Mouse (Mus musculus): ENCODE measurements around the gene Dock8. TPM values are rescaled to one million over a fixed set of nuclear protein-coding genes. Genes with fewer than 3 reads are reported as not detected.

The Dock8 gene
- polyA plus RNA-seq, 1 experiment = 0.57 TPM

- no peaks in the 10 kb centered on the region for H3K9me3 ChIP-seq (replicated peaks; ENCODE audit: control insufficient read depth, insufficient read depth, low read length, poor library complexity, severe bottlenecking)
- no peak overlapping the region for H3K9ac ChIP-seq (ENCODE audit: low read depth, poor library complexity, severe bottlenecking)
- no peaks in the 10 kb centered on the region for H3K27me3 ChIP-seq (ENCODE audit: control insufficient read depth, insufficient read depth, low read length, poor library complexity, severe bottlenecking)
- H3K36me3 ChIP-seq (ENCODE audit: control insufficient read depth, insufficient read depth, low read length, poor library complexity, severe bottlenecking) = no peaks in the 10 kb centered on the region
- TF ChIP-seq POLR2A (IDR thresholded peaks at IDR 0.05; ENCODE audit: insufficient read depth, low read length) = no peak
- no peak for TF ChIP-seq EP300 (IDR thresholded peaks at IDR 0.05; ENCODE audit: insufficient read depth, low read depth, low read length)
- no peak for TF ChIP-seq CTCF (IDR thresholded peaks at IDR 0.05; ENCODE audit: low read depth, low read length)
- no peak overlapping the region for H3K27ac ChIP-seq (ENCODE audit: insufficient read depth, low read length)
- H3K4me1 ChIP-seq (ENCODE audit: control insufficient read depth, insufficient read depth, low read length) = no peaks in the 10 kb centered on the region
- H3K4me3 ChIP-seq (ENCODE audit: low read depth, low read length) = no peak overlapping the region
Observed at GRCm38 (mm10) chr19:25111591-25112233, 112.4 kb downstream of the Dock8 start.

DNA sequence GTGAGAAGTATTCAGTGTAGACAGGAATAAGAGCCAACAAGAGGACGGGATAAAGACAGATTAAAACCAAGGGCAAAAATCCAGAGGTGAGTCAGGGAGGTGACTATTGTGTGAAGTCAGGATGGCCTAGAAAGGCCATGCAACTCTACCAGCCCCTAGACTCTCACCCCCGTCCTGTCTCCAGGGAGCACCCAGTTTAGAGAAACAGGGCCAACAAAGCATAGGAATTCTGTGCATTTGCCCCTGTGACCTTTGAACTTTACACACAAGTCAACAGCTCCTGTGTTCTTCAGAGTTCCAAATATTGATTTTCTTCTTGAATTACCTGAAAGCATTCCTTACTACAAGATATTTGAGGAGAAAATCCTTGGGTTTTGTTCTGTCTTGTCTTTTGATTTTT is 117.6 kb downstream of the Dock8 start:
- H3K4me1 ChIP-seq (ENCODE audit: control insufficient read depth, insufficient read depth, low read length) = no peaks in the 10 kb centered on the region
- no peak overlapping the region for H3K27ac ChIP-seq (ENCODE audit: insufficient read depth, low read length)
- H3K4me3 ChIP-seq (ENCODE audit: low read depth, low read length) = no peak overlapping the region
- H3K27me3 ChIP-seq (ENCODE audit: control insufficient read depth, insufficient read depth, low read length, poor library complexity, severe bottlenecking) = no peaks in the 10 kb centered on the region
- H3K9me3 ChIP-seq (replicated peaks; ENCODE audit: control insufficient read depth, insufficient read depth, low read length, poor library complexity, severe bottlenecking) = no peaks in the 10 kb centered on the region
- no peak overlapping the region for H3K9ac ChIP-seq (ENCODE audit: low read depth, poor library complexity, severe bottlenecking)
- TF ChIP-seq POLR2A (IDR thresholded peaks at IDR 0.05; ENCODE audit: insufficient read depth, low read length) = no peak
- no peak for TF ChIP-seq CTCF (IDR thresholded peaks at IDR 0.05; ENCODE audit: low read depth, low read length)
- TF ChIP-seq EP300 (IDR thresholded peaks at IDR 0.05; ENCODE audit: insufficient read depth, low read depth, low read length) = no peak
- no peaks in the 10 kb centered on the region for H3K36me3 ChIP-seq (ENCODE audit: control insufficient read depth, insufficient read depth, low read length, poor library complexity, severe bottlenecking)

DNA sequence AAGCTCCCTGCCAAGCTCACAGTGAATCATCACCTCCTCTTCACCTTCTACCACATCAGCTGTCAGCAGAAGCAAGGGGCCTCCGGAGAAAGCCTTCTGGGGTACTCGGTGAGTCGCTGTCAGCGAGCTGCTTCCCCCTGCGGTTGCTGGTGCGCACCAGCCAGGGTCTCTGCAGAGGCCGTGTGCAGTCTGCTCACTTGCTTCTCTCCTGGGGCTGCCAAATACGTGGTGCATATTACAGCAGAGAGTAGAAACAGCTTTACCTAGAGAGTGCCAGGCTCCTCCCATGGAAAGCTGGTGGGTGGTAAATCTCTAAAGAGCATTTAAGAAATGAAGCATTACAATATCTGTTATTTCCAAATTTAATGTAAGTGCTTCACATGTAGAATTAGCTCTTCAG is 123.1 kb downstream of the Dock8 start:
- Histone ChIP-seq H3K27me3 (ENCODE audit: control insufficient read depth, insufficient read depth, low read length, poor library complexity, severe bottlenecking) (no peaks in the 10 kb centered on the region), H3K4me3 (ENCODE audit: low read depth, low read length) (no peak overlapping the region), H3K4me1 (ENCODE audit: control insufficient read depth, insufficient read depth, low read length) (no peaks in the 10 kb centered on the region), H3K36me3 (ENCODE audit: control insufficient read depth, insufficient read depth, low read length, poor library complexity, severe bottlenecking) (no peaks in the 10 kb centered on the region), H3K9ac (ENCODE audit: low read depth, poor library complexity, severe bottlenecking) (no peak overlapping the region), H3K9me3 (replicated peaks; ENCODE audit: control insufficient read depth, insufficient read depth, low read length, poor library complexity, severe bottlenecking) (no peaks in the 10 kb centered on the region), H3K27ac (ENCODE audit: insufficient read depth, low read length) (no peak overlapping the region)
- TF ChIP-seq EP300 (IDR thresholded peaks at IDR 0.05; ENCODE audit: insufficient read depth, low read depth, low read length) (no peak), POLR2A (IDR thresholded peaks at IDR 0.05; ENCODE audit: insufficient read depth, low read length) (no peak), CTCF (IDR thresholded peaks at IDR 0.05; ENCODE audit: low read depth, low read length) (no peak)

- no peaks in the 10 kb centered on the region for H3K27me3 ChIP-seq (ENCODE audit: control insufficient read depth, insufficient read depth, low read length, poor library complexity, severe bottlenecking)
- H3K9ac ChIP-seq (ENCODE audit: low read depth, poor library complexity, severe bottlenecking) = no peak overlapping the region
- H3K4me1 ChIP-seq (ENCODE audit: control insufficient read depth, insufficient read depth, low read length) = no peaks in the 10 kb centered on the region
- H3K36me3 ChIP-seq (ENCODE audit: control insufficient read depth, insufficient read depth, low read length, poor library complexity, severe bottlenecking) = no peaks in the 10 kb centered on the region
- no peaks in the 10 kb centered on the region for H3K9me3 ChIP-seq (replicated peaks; ENCODE audit: control insufficient read depth, insufficient read depth, low read length, poor library complexity, severe bottlenecking)
- TF ChIP-seq POLR2A (IDR thresholded peaks at IDR 0.05; ENCODE audit: insufficient read depth, low read length) = no peak
- no peak for TF ChIP-seq EP300 (IDR thresholded peaks at IDR 0.05; ENCODE audit: insufficient read depth, low read depth, low read length)
- no peak for TF ChIP-seq CTCF (IDR thresholded peaks at IDR 0.05; ENCODE audit: low read depth, low read length)
- H3K27ac ChIP-seq (ENCODE audit: insufficient read depth, low read length) = no peak overlapping the region
- no peak overlapping the region for H3K4me3 ChIP-seq (ENCODE audit: low read depth, low read length)
Observed at GRCm38 (mm10) chr19:25123031-25123430, 123.7 kb downstream of the Dock8 start.

DNA sequence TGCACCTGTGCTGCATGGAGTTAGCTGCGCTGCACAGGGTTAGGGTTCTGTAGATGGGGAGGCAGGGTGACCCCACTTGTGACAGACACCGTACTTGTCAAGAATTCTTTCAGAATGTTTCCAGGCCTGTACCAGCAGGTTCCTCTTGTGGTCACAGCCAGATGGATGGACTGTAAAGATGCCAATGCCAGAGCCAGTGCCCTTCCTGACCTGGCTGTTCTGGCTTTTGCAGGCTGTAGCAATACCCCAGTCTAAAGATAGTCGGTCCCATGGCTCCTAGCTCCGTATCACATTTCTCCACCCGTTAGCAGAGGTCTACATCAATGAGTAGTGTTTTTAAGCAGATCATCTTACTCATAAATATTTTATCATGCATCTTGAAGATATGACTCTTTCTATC is 124.1 kb downstream of the Dock8 start:
- TF ChIP-seq CTCF (IDR thresholded peaks at IDR 0.05; ENCODE audit: low read depth, low read length) (no peak), EP300 (IDR thresholded peaks at IDR 0.05; ENCODE audit: insufficient read depth, low read depth, low read length) (no peak), POLR2A (IDR thresholded peaks at IDR 0.05; ENCODE audit: insufficient read depth, low read length) (no peak)
- Histone ChIP-seq H3K4me1 (ENCODE audit: control insufficient read depth, insufficient read depth, low read length) (no peaks in the 10 kb centered on the region), H3K4me3 (ENCODE audit: low read depth, low read length) (no peak overlapping the region), H3K9me3 (replicated peaks; ENCODE audit: control insufficient read depth, insufficient read depth, low read length, poor library complexity, severe bottlenecking) (no peaks in the 10 kb centered on the region), H3K36me3 (ENCODE audit: control insufficient read depth, insufficient read depth, low read length, poor library complexity, severe bottlenecking) (no peaks in the 10 kb centered on the region), H3K27ac (ENCODE audit: insufficient read depth, low read length) (no peak overlapping the region), H3K27me3 (ENCODE audit: control insufficient read depth, insufficient read depth, low read length, poor library complexity, severe bottlenecking) (no peaks in the 10 kb centered on the region), H3K9ac (ENCODE audit: low read depth, poor library complexity, severe bottlenecking) (no peak overlapping the region)

DNA sequence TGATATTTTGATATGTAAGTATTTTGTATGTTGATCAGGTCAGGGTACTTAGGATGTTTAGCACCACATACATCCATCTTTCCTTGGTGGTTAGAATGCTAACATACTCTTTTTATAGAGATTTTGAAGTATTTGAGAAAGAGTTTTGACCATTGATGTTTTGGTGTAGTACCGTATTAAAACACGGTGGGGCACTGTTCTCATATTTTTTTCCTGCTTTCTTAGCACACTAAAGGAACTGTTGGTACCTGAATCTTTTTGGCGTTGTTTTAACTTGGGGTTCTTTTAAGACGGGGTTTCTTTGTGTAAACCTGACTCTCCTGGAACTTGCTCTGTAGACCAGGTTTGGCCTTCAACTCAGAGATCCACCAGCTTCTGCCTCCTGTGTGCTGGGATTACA is 133.0 kb downstream of the Dock8 start:
- H3K27me3 ChIP-seq (ENCODE audit: control insufficient read depth, insufficient read depth, low read length, poor library complexity, severe bottlenecking) = no peaks in the 10 kb centered on the region
- no peak overlapping the region for H3K4me3 ChIP-seq (ENCODE audit: low read depth, low read length)
- no peaks in the 10 kb centered on the region for H3K36me3 ChIP-seq (ENCODE audit: control insufficient read depth, insufficient read depth, low read length, poor library complexity, severe bottlenecking)
- no peak for TF ChIP-seq POLR2A (IDR thresholded peaks at IDR 0.05; ENCODE audit: insufficient read depth, low read length)
- no peak for TF ChIP-seq EP300 (IDR thresholded peaks at IDR 0.05; ENCODE audit: insufficient read depth, low read depth, low read length)
- TF ChIP-seq CTCF (IDR thresholded peaks at IDR 0.05; ENCODE audit: low read depth, low read length) = no peak
- H3K9me3 ChIP-seq (replicated peaks; ENCODE audit: control insufficient read depth, insufficient read depth, low read length, poor library complexity, severe bottlenecking) = no peaks in the 10 kb centered on the region
- no peak overlapping the region for H3K27ac ChIP-seq (ENCODE audit: insufficient read depth, low read length)
- no peak overlapping the region for H3K9ac ChIP-seq (ENCODE audit: low read depth, poor library complexity, severe bottlenecking)
- H3K4me1 ChIP-seq (ENCODE audit: control insufficient read depth, insufficient read depth, low read length) = no peaks in the 10 kb centered on the region
